Mouse (Mus musculus) limb, embryonic 15.5 days (tissue): ENCODE data around the gene Rptor. TPM values are rescaled to one million over a fixed set of nuclear protein-coding genes. Genes with fewer than 3 reads are reported as not detected.

Experiments
- ATAC-seq: fragments of 200-750 bp; cut with Nextera tagmentation; 2 replicates; pipeline ENCODE4 v1.8.0; 2017; ENCODE audit warnings: low read depth, moderate TSS enrichment; ENCODE audit not compliant: insufficient number of reproducible peaks, low FRiP score, low TSS enrichment
- H3K27ac ChIP-seq: fragments of 300-500 bp; sonication (generic); 2 replicates; pipeline ENCODE4 v1.5.1; 2015; ENCODE audit warnings: moderate library complexity, mild to moderate bottlenecking, inconsistent platforms
- H3K27me3 ChIP-seq: fragments of 300-500 bp; sonication (generic); 2 replicates; pipeline ENCODE4 v1.6.1; 2015; ENCODE audit warnings: inconsistent platforms
- H3K36me3 ChIP-seq: fragments of 300-500 bp; sonication (generic); 2 replicates; pipeline ENCODE4 v1.6.1; 2015; ENCODE audit warnings: inconsistent platforms
- H3K4me1 ChIP-seq: fragments of 300-500 bp; sonication (generic); 2 replicates; pipeline ENCODE4 v1.6.1; 2015; ENCODE audit warnings: inconsistent platforms
- H3K4me2 ChIP-seq: fragments of 300-500 bp; sonication (generic); 2 replicates; pipeline ENCODE4 v1.6.1; 2015; ENCODE audit warnings: mild to moderate bottlenecking, inconsistent platforms
- H3K4me3 ChIP-seq: fragments of 300-500 bp; sonication (generic); 2 replicates; pipeline ENCODE4 v1.5.1; 2015; ENCODE audit warnings: mild to moderate bottlenecking, inconsistent platforms
- H3K9ac ChIP-seq: fragments of 300-500 bp; sonication (generic); 2 replicates; pipeline ENCODE4 v1.6.1; 2015; ENCODE audit warnings: inconsistent platforms
- H3K9me3 ChIP-seq: fragments of 300-500 bp; sonication (generic); 2 replicates; pipeline ENCODE4 v1.6.1; 2016; ENCODE audit warnings: inconsistent platforms
- WGBS: fragments of 180-500 bp; shearing (Covaris S2); methylation state at CpG from one replicate; pipeline ENCODE4 v1.1.7; 2015; 5-methylcytosine and 5-hydroxymethylcytosine counted together
- polyA plus RNA-seq: library from polyadenylated mRNA; unstranded; fragments of >200 nt; fragmentation: Nextera tagmentation; extraction: Ambion mirVana; gene quantifications from 2 replicates; pipeline ENCODE4 v1.2.1, GENCODE M21; 2015

Rptor gene
- polyA plus RNA-seq, 1 experiment from 2014 or later: 9.0 TPM

GRCm38 (mm10) chr11:119811022-119811421 lies 208.3 kb downstream of the Rptor start:
- Histone ChIP-seq H3K27me3 (no peaks in the 10 kb centered on the region), H3K27ac (no peak overlapping the region), H3K9me3 (no peaks in the 10 kb centered on the region), H3K4me1 (peaks cover 23% of the 10 kb centered on the region), H3K36me3 (peaks cover 24% of the 10 kb centered on the region), H3K9ac (no peak overlapping the region), H3K4me3 (no peak overlapping the region), H3K4me2 (no peak overlapping the region)
- no peak for ATAC-seq
- WGBS: 41% methylated on average over 8 of the region's 8 CpGs

GRCm38 (mm10) chr11:119811598-119811997 lies 208.9 kb downstream of the Rptor start:
- Histone ChIP-seq H3K4me1 (peaks cover 23% of the 10 kb centered on the region), H3K4me3 (no peak overlapping the region), H3K27me3 (no peaks in the 10 kb centered on the region)

GRCm38 (mm10) chr11:119812093-119812492 lies 209.4 kb downstream of the Rptor start:
- no peak for ATAC-seq
- Histone ChIP-seq H3K27ac (no peak overlapping the region), H3K9ac (no peak overlapping the region), H3K27me3 (no peaks in the 10 kb centered on the region), H3K36me3 (peaks cover 29% of the 10 kb centered on the region), H3K4me1 (peaks cover 23% of the 10 kb centered on the region), H3K4me3 (no peak overlapping the region), H3K9me3 (no peaks in the 10 kb centered on the region), H3K4me2 (no peak overlapping the region)
- 93% methylated on average over 4 of the region's 4 CpGs for WGBS

More at GRCm38 (mm10) chr11:119811598-119811997, 208.9 kb downstream of the Rptor start:
- Histone ChIP-seq H3K9me3 (no peaks in the 10 kb centered on the region), H3K4me2 (no peak overlapping the region), H3K9ac (no peak overlapping the region), H3K36me3 (peaks cover 24% of the 10 kb centered on the region), H3K27ac (no peak overlapping the region)
- 85% methylated on average over 1 of the region's 1 CpGs for WGBS
- ATAC-seq: no peak

- Histone ChIP-seq H3K36me3 (peaks cover 45% of the 10 kb centered on the region), H3K4me3 (no peak overlapping the region), H3K9me3 (no peaks in the 10 kb centered on the region), H3K4me2 (no peak overlapping the region), H3K9ac (no peak overlapping the region), H3K27me3 (no peaks in the 10 kb centered on the region), H3K27ac (no peak overlapping the region), H3K4me1 (peaks cover 14% of the 10 kb centered on the region)
- WGBS: 96% methylated on average over 7 of the region's 7 CpGs
- ATAC-seq: no peak
Observed at GRCm38 (mm10) chr11:119814035-119814558, 211.4 kb downstream of the Rptor start.

- Histone ChIP-seq H3K36me3 (peaks cover 58% of the 10 kb centered on the region), H3K9ac (no peak overlapping the region), H3K27ac (no peak overlapping the region), H3K4me1 (no peaks in the 10 kb centered on the region), H3K9me3 (no peaks in the 10 kb centered on the region), H3K4me2 (no peak overlapping the region), H3K4me3 (no peak overlapping the region), H3K27me3 (no peaks in the 10 kb centered on the region)
- ATAC-seq: no peak
- 87% methylated on average over 14 of the region's 14 CpGs for WGBS
Observed at GRCm38 (mm10) chr11:119816798-119817361, 214.2 kb downstream of the Rptor start.

GRCm38 (mm10) chr11:119817362-119817837 lies 214.7 kb downstream of the Rptor start:
- peaks cover 52% of the 10 kb centered on the region for H3K36me3 ChIP-seq
- no peak overlapping the region for H3K27ac ChIP-seq
- WGBS: 62% methylated on average over 3 of the region's 3 CpGs

GRCm38 (mm10) chr11:119817898-119818297 lies 215.2 kb downstream of the Rptor start:
- no peaks in the 10 kb centered on the region for H3K4me1 ChIP-seq
- 60% methylated on average over 3 of the region's 3 CpGs for WGBS
- no peak for ATAC-seq
- no peak overlapping the region for H3K4me2 ChIP-seq
- H3K27ac ChIP-seq: no peak overlapping the region
- peaks cover 52% of the 10 kb centered on the region for H3K36me3 ChIP-seq
- no peaks in the 10 kb centered on the region for H3K27me3 ChIP-seq
- no peak overlapping the region for H3K4me3 ChIP-seq
- no peaks in the 10 kb centered on the region for H3K9me3 ChIP-seq
- no peak overlapping the region for H3K9ac ChIP-seq

More at GRCm38 (mm10) chr11:119817362-119817837, 214.7 kb downstream of the Rptor start:
- Histone ChIP-seq H3K4me2 (no peak overlapping the region), H3K4me3 (no peak overlapping the region), H3K9me3 (no peaks in the 10 kb centered on the region), H3K4me1 (no peaks in the 10 kb centered on the region), H3K9ac (no peak overlapping the region), H3K27me3 (no peaks in the 10 kb centered on the region)
- ATAC-seq: no peak

GRCm38 (mm10) chr11:119821514-119821913 lies 218.8 kb downstream of the Rptor start:
- ATAC-seq: no peak
- H3K4me1 ChIP-seq: no peaks in the 10 kb centered on the region

GRCm38 (mm10) chr11:119824072-119824649 lies 221.5 kb downstream of the Rptor start:
- Histone ChIP-seq H3K4me1 (no peaks in the 10 kb centered on the region), H3K9me3 (no peaks in the 10 kb centered on the region), H3K9ac (no peak overlapping the region), H3K4me2 (no peak overlapping the region), H3K4me3 (no peak overlapping the region), H3K27ac (no peak overlapping the region), H3K27me3 (no peaks in the 10 kb centered on the region), H3K36me3 (peaks cover 55% of the 10 kb centered on the region)
- no peak for ATAC-seq
- WGBS: 77% methylated on average over 6 of the region's 6 CpGs

More at GRCm38 (mm10) chr11:119821514-119821913, 218.8 kb downstream of the Rptor start:
- whole genome bisulfite sequencing: 75% methylated on average over 9 of the region's 9 CpGs
- Histone ChIP-seq H3K4me2 (no peak overlapping the region), H3K4me3 (no peak overlapping the region), H3K27me3 (no peaks in the 10 kb centered on the region), H3K27ac (no peak overlapping the region), H3K36me3 (peaks cover 54% of the 10 kb centered on the region), H3K9me3 (no peaks in the 10 kb centered on the region), H3K9ac (no peak overlapping the region)

GRCm38 (mm10) chr11:119825783-119826182 lies 223.1 kb downstream of the Rptor start:
- H3K36me3 ChIP-seq: peaks cover 50% of the 10 kb centered on the region
- H3K4me2 ChIP-seq: no peak overlapping the region
- no peak overlapping the region for H3K27ac ChIP-seq
- no peak overlapping the region for H3K9ac ChIP-seq
- ATAC-seq: no peak
- no peaks in the 10 kb centered on the region for H3K4me1 ChIP-seq
- no peaks in the 10 kb centered on the region for H3K9me3 ChIP-seq
- H3K4me3 ChIP-seq: no peak overlapping the region
- H3K27me3 ChIP-seq: no peaks in the 10 kb centered on the region
- 85% methylated on average over 6 of the region's 6 CpGs for WGBS

GRCm38 (mm10) chr11:119826239-119826638 lies 223.5 kb downstream of the Rptor start:
- WGBS: 76% methylated on average over 4 of the region's 4 CpGs
- Histone ChIP-seq H3K27ac (no peak overlapping the region), H3K4me2 (no peak overlapping the region), H3K36me3 (peaks cover 52% of the 10 kb centered on the region), H3K27me3 (no peaks in the 10 kb centered on the region), H3K4me3 (no peak overlapping the region), H3K9ac (no peak overlapping the region), H3K9me3 (no peaks in the 10 kb centered on the region), H3K4me1 (no peaks in the 10 kb centered on the region)
- ATAC-seq: no peak

- no peaks in the 10 kb centered on the region for H3K9me3 ChIP-seq
- 89% methylated on average over 3 of the region's 3 CpGs for WGBS
Observed at GRCm38 (mm10) chr11:119829116-119829515, 226.4 kb downstream of the Rptor start.

More at GRCm38 (mm10) chr11:119829116-119829515, 226.4 kb downstream of the Rptor start:
- Histone ChIP-seq H3K4me3 (no peak overlapping the region), H3K27ac (no peak overlapping the region), H3K27me3 (no peaks in the 10 kb centered on the region), H3K4me2 (no peak overlapping the region), H3K9ac (no peak overlapping the region), H3K4me1 (no peaks in the 10 kb centered on the region), H3K36me3 (peaks cover 34% of the 10 kb centered on the region)
- ATAC-seq: no peak
